Mouse (Mus musculus): ENCODE results near the gene Zfp523.

- TF ChIP-seq CTCF (IDR thresholded peaks at IDR 0.05; ENCODE audit: low read depth) = no peak
- TF ChIP-seq EP300 (IDR thresholded peaks at IDR 0.05; ENCODE audit: low read depth) = no peak
Measured at GRCm38 (mm10) chr17:28247613-28248012, 70.7 kb downstream of the Zfp523 start.

Data from liver, embryonic 14.5 days (tissue).